Mouse (Mus musculus) liver (tissue): ENCODE data around the gene Acsf3.

Source experiments
- DNase-seq: peaks from one replicate; pipeline ENCODE4 v3.0.0-alpha.2; 2020; ENCODE audit warnings: mixed read lengths

The Acsf3 gene

DNA sequence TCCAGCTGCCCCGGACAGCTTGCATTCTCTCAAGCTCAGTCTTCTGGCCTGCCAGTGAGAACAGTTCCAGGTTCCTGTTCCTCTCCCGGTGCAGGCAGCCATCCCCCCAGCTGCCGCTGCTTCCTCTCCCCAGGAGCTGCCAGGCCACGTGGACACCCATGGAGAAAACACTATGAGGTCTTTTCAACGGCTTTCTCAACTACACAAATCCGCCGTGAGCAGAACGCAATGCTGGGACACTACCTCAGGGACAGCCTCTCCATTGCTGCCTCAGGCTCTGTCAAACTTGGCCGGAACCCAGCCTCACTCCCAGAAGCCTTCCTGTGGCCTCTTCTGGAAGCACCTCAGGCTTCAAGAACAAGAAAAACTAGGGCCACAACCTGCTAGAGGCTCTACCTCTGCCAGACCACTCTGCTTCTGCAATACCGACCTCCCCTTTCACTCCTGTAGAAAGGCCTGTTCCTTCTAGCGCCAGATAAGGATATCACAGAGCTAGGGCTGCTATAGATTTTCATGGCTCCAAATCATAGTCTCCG is 12.5 kb upstream of the Acsf3 start:
- DNase-seq, result peak; percentile 21

DNA sequence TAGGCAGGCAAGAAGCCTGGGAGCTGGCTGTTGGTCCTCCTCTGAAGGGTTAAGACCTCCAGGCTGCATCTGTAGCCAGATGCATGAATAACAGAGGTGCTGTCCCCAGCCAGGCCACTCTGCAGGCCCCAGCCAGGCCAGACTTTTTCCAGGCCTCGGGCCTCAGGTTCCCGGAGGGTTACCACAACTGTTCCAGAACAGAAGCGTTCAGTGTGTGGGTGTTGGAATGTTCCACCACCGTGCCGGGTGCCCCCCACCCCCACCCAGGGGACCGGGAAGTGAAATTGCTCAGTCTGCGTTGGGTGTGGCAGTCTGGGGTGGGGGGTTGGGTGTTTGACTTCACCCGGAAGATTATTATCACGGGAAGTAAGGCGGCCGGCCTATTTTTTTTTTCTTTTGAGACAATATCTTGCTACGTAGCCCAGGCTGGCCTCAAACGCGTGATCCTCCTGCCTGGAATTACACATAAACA is 12.0 kb upstream of the Acsf3 start:
- DNase-seq, result peak; percentile 23

DNA sequence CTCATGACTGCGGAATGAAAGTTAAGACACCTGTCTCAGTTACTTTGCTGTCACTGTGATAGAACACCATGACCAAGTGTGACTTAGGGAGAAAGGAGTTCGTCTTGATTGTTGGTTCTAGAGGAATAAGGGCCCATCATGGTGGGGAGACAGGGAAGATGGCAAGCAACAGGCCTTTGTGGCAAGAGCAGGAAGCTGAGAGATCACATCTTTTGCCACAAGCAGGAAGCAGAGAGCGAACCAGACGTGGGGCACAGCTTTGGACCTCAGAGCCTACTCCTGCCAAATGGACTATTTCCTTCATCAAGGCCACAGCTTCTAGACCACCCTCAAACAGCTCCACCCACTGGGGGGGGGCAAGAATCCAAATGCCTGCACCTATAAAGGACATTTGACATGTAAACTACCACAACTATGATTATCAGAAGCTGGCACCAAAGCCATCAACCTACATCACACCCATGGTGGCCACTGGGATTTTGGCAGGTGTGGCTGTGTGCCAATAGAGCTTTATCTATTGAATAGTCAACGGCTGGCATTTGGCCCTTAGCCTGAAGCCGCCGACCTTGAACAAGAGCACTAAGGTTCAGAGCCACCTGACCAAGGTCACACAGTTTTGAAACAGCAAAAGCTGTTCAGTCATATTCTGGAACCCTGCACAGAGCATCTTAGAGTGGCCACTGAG is 10.4 kb upstream of the Acsf3 start:
- no peak for DNase-seq

DNA sequence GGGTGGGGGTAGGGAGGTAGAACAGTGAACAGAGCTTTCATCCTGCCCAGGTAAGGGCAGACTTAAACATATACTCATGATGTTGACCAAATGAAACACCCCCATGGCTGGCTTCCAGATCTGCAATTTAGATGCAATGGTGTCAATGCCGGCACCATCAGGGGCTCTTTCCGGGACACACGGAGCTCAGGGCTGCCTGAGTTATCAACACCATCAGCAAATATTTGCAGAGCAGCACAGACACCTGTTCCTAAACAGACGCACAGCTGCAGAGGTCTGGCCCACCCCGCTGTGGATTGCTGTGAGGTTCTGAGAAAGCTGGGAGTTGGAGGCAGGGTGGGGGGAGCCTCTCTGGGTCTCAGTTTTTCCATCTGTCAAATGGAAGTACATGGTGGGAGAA is 9.1 kb upstream of the Acsf3 start:
- DNase-seq, result no peak

DNA sequence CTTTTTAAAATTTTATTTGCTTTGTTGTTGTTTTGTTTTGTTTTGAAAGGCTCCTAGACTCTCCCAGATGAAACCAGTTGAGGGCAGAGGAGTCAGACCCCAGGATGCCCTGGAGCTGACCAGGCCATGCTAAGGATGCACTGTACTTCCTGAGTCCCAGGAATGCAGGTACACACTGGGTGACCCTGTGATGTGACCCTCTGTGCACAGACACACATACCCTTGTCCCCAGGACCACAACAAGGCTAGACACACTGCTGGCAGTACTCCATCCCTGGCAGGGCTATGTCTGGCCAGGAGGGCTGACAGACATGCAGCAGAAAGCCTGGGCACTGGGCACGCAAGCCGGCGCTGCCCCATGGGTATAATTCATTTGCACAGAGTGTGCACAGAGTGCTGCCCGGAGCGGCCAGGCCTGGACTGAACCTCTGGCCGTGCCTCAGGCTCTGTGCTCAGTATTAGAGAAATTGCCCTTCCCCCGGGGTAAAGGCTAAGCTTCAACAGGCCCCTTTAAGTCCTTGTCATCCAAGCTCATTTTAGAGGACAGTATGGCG is 8.6 kb upstream of the Acsf3 start:
- DNase-seq, result no peak

DNA sequence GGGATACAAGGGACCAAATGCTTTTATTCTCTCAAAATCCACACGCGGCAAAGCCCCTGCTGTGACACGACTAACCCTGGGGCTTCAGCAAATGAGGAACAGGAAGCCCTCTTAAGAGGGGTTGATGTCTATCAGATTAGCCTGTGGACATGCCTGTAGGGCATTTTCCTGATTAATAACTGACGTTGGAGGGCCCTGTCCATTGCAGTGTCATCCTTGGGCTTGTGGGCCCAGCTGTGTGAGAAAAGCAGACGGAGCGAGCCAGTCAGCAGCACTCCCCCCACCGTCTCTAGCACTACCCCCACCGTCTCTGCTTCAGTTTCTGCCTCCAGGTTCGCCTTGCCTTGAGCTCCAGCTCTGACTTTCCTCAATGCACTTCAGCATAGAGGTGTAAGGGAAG is 8.1 kb upstream of the Acsf3 start:
- DNase-seq, result no peak

DNA sequence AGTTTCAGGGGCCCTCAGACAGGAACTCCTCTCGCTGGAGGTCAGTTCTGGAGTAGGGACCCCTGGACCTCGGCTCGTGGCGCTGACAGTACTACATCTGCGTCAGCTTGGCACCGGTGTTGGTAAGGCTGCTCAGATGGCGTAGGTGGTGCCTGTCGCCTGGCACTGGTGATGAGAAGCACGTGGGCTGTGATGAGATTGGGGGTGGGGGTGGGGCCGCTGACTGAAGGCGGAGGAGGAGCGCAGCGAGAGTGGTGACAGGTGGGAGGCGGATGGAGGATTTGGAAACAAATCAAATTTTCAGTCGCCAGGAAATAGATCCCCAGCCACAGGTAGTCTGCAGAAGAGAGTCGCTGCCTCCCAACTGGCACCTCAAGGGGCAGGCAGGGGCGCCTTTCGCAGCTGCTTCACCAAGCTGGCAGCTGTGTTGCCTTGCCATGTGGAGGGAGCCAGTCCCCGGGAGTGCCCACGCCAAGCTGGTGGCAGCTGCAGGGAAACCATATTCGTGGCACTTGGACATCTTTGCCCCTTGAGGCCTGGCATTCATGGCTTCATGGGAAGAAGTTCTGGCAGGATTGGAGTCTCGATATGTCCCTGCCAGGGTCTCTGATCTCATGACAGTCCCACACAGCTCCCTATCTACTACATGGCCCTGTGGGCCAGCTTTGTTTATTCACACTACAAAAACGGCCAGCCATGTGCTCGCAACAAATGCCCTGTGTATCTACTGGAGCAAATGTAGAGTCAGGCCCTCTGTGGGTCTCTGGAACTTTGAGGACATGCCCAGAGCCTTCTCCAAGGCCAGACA is 5.8 kb upstream of the Acsf3 start:
- DNase-seq, result no peak

DNA sequence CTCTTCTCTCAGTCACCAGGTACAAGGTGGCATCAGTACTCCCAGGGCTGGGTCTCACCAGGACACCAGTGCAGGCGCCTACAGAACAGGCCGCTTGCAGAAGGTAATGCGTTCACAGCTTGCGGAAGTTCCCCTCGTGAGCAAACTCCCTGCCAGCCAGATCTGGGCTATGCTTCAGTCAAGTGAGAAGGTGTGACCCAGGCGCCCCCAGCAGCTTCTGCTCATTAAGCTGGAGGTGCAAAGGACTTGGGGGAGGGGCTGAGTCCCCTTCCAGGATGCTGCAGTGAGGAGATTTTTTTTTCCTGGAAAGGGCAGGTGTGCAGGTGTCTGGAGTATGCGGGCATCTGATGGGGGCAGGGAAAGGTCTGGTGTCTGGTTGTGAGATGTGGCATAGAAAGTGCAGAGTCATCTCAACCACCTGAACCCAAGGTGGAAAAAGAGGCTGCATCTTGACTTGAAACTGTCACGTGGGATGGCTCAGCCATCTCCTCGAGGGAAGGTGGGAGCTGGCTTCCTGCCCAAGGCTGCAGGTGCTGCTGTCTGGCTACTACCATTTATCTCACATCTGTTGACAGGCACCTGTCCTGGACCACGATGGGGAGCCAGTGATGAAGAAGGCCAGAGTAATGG is 2.7 kb upstream of the Acsf3 start:
- no peak for DNase-seq

DNA sequence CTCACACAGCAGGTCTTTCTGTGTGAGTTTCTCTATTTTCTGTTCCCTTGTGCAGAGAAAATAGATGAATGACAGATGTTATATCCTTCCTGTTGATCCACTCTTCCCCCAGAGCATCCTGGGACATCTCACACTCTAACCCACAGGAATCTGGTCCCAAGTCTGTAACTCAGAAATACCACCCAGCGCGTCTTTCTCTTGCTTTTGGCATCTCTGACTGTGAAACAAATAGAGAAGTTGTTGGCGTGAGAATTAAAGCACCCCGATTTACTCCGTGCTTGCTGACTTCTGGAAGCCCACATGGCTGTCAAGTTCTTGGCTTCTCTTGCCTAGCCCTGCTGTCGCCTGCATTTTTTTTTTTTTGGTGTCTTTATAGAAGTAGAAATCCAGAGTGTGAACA is 2.4 kb downstream of the Acsf3 start:
- no peak for DNase-seq

DNA sequence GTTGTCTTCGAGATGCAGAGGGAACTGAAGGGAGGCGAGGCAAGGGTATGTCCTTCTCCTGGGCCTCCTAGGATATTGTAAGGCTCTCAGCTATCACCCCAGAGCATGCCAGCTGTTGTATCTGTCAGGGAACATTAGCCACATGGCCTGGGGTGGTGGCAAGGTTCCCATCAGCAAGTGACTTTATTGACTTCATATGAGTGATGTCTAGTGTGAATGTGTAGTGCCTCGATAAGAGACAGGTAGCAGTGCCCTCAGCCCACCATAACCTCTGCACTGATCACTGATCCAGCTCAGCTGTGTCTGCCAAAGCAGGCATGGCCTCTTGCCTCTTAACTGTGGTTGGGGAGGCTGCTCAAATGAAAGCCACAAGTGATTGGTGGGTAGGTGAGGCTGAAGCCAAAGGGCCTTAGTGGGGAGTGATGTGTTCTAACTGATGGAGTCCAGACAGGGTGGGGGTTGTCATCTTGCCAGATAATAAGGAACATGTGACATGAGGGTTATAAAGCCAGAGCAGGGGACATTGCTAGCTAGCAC is 3.5 kb downstream of the Acsf3 start:
- no peak for DNase-seq

DNA sequence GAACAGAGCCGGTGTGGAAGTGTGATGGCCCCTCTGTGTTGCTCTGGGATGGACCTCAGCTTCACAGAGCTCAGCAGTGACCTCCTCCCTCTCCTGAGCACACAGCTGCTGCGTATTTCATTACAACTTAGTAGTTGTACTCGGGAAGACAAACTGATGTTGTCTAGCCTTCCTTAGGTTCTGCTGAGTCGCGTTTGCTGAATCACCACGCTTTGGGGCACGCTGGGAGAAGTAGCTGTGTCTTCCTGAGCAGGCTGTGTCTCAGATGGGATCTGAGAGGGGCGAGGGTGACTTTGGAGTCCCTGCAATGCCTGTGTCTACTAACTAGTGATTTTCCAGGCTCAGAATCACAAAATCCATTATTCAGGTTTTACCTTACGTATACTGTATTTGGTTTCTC is 4.0 kb downstream of the Acsf3 start:
- peak; percentile 68 for DNase-seq

DNA sequence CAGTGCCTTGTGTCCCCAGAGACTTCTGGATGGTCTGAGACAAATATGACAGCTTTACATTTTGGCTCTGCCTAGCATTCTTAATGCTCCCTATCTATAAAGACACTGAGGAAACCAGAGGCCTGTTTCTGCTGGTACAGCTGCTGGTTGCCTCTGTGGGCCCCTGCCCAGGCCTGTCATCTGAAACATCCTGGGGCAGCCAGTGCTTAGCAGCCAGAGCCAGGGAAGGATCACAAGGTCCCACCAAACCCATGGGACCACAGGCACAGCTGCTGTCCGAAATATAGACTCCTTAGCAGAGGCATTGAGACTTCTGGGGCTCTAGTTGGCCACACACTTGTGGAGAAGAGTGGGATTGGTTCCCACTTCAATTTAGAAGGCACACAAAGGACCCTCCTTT is 9.5 kb downstream of the Acsf3 start:
- DNase-seq, result no peak

DNA sequence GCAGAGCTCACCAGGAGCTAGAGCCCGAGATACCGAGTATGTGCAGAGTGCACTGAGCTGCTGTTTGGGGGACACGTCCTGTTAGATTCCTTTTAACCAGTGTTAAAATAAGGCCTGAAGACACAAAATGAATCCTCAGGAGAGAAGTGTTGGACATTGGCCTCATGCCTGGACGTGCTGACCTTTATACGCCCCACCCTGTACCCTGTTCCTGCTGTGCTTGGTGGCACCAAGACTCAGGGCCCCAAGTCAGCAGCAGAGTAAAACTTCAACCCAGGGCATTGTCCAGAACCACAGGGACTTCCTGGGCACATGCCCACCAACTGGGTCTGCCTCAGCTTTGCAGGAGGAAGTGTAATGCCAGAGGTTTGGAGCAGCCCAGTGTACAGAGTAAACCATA is 14.5 kb downstream of the Acsf3 start:
- no peak for DNase-seq

DNA sequence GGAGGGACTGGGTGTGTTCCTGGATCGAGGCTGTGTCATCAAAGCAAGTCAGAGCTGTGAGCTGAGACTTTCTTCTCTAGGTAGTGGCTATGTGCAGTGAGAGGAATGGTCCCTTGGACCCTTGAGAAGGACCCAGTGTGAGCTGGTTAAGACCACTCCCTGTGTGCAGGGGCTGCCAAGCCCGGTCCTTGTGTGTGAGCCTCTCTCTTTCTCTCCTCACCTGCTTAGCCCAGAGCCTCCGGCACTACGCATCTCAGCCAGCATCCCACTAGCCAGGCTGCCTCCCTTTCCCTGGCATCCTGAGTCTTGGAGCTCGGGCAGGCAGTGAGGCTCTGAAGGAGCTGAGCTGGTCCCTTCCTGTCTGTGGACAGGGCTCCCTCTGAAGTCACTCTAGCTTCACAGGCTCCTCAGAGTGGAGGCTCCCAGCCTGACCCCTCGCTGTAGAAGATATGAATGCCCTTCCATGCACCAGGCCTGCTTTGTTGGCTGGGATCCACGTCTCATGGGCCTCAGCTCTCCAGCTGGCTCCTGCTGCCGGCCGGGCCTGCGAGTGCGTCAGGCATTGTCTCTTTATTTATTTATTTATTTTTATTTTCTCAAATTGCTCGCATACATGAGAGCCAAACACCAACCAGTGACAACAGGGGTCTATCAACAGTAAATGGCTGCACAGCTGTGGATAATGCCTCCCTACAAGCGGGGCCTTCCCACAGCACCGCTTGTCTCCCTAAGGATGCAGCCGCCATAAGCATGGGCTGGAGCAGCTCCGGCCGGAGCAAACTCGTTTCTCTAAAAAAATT is 18.3 kb downstream of the Acsf3 start:
- DNase-seq, result no peak

DNA sequence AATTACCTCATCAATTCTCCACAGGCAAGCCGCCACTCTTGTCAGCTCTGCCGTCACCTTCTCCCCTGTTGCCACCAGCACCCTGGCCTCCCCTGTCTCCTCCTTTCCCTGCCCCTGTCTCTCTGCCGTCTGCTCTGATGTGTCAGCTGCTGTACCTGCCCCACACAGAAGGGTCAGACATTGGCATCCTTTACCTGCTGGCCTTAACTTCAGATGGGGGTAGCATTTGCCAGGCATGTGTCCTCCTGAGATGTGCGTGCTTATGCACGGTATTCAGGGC is 18.8 kb downstream of the Acsf3 start:
- DNase-seq, result no peak

DNA sequence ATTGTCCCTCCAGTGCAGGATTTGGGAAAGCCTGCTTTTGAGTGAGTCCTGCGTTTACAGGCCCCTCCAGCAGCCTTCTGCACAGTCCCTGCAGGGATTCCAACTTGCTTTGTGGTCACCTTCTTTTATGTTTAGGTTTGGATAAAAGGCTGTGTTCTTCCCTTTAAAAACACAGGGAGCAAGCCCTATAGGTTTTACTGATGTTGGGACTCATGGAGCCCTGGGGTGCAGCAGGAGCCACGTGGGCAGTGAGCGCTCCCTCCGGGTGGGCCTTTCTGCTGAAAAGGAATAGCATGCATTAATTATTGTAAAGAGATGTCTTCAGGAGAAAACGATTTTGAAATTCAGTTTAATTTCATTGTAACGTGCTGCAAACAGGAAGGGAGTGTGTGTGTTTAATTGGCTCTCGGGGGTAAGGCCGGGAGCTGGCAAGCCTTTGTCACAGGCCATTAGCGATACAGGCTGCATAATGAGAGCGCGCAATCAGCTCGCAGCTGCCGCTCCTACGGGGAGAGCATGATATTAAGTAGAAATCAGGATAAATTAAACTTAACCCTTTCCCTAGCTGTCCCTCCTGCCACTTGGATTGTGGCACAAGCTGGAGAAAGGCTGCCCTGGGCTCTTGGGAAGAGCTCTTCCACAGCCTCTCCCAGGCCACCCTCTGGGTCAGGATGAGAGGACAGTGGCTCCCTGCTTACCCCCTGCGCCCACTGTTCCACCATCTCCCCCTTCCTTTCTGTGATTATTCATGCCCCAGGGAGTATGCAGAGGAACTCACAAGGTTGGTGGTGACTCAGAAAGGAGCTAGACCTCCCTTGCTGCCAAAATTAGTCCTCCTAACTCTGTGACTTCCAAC is 28.8 kb downstream of the Acsf3 start:
- DNase-seq, result no peak

DNA sequence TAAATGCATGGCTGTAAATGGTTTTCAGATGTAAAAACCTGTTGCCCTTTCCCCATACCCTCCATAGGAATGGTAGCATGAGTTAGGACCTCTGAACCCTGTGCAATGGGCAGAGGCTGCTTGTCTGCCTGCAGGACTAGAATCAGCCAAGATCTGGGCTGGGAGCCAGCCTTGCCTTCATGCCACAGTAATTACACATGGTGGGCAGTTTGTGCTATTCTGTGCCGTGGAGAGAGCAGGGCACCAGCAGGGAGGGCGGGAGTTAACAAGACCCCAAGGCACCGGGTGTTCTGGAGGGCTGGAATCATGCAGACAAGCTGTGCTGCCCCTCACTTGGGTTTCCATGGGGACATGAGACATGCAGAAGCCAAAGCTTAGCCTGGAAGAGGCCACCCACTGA is 30.1 kb downstream of the Acsf3 start:
- no peak for DNase-seq

DNA sequence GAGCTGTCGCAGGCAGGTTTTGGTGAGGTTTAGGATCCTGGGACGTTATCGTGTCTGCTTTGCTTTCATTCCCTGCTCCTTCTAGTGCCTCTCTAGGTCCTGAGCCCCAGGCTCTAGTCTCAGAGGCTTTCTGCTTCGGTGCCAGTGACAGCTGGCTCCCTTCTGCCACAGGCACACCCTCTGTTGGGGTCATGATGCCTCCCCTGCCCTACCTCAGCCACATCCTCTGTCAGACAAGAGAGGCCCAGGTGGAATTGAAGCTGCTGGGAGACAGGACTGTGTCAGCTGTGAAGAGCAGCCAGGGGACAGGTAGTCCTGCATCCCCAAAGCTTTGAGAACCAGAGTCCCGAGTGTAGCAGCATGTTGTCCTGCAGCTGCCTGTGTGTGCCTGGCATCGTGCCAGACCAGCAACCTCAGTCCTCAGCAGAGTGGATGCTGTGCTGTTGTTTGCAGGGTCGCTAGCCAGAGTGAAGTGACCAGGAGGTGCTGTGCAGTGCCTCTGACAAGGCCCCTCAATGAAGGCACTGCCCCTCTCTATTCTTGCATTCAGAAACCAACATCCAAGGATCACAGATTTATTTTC is 31.8 kb downstream of the Acsf3 start:
- DNase-seq, result no peak

DNA sequence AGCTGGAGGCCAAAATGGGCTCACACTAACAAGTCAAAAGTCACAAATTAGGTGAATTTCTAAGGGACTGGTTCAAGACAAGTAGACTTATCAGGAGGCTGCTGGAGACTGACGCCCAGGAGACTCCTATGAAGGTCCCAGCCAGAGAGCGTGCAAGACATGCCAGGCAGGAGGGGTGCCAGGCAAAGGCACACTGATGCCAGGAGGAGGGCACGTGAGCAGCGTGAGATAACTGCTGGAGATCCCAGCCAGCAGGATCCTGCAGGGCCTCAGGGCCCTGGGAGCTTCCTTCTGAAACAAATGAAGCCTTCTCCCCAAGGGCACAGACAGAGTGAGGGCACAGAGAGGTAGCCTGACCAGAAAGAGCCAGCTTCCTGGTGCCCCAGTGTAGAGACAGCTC is 32.6 kb downstream of the Acsf3 start:
- no peak for DNase-seq

DNA sequence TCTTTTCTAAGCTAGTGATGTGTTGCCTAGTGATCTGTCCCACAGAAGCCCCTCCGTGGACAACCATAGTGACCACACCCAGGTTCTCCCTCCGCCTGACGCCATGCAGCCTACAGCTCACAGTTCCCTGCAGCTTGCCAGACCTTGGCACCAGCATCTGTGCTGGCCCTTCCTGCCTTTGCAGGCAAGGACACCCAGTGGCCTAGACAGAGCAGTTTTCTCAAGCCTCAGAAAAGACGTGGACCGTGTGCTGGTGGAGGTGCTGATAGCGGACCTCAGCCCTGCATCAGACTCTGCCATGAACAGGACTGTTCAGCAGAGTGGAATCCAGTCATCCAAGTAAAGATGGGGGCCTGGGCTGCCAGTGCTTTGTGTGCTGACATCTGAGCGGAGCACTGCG is 35.1 kb downstream of the Acsf3 start:
- no peak for DNase-seq

DNA sequence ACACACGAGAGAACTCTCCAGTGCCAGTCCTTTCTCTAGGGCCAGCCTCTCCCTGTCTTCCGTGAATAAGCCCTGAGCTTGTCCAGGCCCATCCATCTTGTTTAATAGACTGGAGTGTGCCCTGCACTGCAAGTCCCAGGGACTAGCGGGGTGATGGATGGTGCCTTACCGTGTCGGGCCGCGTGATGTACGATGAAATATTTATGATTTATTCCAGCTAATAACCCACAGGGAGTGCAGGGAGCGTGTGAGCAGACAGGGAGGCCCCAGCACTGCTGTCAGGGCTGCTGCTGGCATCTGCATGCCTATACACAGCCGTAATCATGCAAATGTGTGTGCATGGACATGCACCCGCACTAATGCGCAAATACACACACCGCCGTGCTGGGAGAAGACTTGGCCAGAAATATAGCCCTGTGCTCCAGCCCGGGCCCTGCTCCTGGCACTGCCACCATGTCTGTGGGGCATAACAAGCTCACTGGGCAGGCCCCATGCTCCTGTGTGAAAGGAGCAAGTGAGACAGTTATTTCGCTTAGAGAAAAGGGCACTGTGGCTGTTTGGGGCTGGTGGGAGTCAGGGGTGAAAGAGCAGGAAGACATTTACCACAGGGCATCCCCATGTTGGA is 36.7 kb downstream of the Acsf3 start:
- DNase-seq, result no peak
